Mouse (Mus musculus) 3T3-L1 (cell line): ENCODE data around the gene BC034090.
A peak's percentile ranks its signal among the peaks of the same experiment; 100 is the strongest.

Source experiments
- DNase-seq: peaks from one replicate; pipeline ENCODE4 v3.0.0-alpha.2; 2015; ENCODE audit warnings: low read depth, low spot score

The BC034090 gene

DNA sequence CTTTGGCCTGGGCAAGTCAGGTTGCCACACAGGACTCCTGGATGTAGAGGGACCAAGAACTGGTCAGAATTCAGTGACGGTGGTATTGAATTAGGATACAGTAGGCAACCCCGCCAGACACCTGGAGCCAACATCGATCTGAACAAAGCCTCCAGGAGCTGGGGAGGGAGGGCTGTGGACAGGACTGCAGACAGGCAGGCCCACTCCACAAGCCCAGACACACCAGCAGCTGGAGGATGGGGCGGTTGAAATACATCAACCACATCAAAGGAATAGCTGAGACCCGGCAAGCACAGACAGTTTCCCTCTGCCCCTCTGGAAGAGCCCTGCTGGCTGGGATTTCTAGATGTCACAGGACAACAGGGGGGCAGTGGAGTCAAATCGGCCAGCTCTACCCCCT, 27.4 kb downstream of the BC034090 start:
- DNase-seq, result no peak

DNA sequence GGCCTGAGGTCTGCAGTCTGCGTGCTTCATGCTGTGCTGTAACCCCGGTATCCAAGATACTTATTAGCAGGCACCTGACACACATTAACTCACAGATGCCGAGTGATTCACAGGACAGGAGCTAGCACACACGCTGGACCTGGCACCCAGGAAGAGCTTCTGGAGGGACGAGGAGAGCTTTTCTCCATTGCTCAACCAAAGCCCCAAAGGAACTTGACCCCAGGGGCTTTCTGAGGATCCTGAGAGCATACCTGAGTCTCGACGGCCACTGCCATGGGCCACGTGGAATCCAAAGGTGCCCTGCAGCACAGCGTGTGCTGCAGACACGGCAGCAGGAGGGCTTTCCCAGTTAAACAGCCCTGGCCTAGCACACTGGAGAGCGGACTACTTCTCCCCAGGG, 27.9 kb downstream of the BC034090 start:
- no peak for DNase-seq

DNA sequence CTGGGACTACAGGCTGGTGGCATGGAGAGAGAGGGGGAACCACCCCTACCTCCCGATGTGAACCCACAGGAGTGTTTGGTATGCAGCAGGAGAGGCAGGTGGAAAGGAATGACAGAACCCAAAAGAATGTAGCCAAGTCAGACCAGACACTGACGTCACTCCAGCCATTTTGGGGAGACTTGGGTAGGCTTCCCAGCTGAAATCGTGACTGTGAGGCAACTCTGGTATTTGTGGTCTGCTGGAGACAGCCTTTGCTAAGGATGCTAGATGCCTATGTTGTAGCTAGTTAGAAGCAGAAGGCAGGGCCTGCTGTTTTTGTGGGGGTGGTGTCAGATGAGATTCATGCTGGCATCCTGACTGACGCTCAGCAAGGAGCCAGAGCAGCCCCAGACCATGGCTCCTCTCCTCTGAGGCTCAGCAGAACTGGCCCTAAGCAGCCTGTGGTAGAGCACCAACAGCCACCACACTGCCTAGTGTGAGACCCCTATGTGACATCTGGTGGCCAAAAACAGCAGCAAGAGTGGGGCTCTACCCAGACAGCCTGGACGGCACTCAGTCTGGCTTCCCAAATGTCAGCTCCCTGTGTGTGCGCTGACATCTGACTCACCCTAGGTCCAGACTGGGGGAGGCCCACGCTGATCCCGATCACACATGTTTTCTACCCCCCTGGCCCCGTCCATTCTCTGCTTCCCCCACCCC, 29.0 kb downstream of the BC034090 start:
- peak; percentile 35 for DNase-seq

DNA sequence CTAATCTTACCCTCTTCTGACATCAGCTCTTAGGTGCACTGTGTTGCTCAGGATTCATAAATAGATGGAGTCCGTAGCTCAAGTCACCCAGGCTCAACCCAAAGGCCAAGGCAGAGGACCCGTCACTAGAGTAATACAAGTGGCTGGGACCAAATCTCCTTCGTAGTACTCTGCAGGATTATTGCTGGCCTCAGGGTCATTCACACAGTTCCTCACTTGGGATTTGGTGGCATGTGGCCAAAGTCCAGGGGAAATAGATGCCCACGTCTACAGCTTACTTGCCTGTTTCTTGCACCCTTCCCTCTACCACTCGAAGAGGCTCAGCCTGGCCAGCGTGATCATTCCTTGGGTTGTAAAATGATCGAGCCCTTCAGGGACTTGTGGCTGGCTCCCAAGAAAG, 30.3 kb downstream of the BC034090 start:
- DNase-seq, result no peak

DNA sequence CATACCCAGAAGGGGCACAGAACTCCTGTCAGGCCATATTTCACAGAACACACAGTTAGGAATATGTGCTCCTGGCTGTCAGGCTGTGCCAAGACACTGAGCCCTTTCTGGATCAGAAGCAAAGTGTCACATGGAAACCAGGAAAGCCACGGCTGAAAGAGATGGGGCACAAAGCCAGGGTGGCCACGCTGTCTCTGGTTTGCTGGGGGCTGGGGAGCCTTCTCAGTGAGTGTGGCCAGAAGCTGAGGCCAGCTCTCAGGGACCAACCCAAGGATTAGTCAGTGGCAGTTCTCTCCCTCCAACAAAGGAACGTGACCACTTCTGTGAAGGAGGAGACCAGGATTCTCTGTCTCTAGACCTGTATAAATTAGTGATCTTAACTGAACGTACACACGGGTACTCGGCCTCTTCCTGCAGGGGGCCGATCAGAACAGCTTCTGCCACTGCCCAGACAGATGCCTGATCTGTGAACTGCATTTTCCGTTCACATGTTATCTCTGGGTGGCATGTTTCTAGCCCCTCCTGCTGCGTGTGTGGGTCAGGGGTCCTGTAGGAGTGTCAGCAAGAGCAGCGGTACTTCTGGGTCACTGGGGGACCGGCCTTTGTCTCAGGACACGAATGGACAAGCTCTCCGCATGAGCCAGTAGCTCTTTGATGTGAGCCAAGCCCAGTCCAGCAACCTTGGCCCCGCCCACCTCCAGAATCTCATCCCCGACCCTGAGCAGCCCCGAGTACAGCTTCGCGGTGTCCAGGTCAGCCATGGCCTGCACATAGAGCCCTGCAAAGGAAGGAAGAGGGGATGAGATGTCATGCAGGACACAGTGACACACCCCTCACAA, 31.1 kb downstream of the BC034090 start:
- no peak for DNase-seq

DNA sequence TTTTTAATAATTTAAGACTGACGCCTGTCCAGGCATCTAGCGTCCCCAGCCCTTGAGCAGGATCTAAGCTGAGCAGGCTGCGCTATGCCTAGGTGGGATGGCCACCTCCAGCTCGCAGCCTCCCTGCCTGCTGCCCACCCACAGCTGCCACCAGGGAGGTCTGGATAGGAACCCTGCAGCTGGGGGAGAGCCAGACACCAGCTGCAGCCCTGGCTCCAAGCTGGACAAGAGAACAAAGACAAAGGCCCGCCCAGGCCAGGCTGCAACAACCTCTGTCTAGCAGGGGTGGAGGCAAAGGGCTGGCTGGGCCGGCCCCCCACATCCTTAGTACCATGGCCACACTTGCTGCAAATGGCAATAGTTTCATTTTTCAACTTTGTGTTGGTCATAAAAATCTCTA, 31.8 kb downstream of the BC034090 start:
- no peak for DNase-seq

DNA sequence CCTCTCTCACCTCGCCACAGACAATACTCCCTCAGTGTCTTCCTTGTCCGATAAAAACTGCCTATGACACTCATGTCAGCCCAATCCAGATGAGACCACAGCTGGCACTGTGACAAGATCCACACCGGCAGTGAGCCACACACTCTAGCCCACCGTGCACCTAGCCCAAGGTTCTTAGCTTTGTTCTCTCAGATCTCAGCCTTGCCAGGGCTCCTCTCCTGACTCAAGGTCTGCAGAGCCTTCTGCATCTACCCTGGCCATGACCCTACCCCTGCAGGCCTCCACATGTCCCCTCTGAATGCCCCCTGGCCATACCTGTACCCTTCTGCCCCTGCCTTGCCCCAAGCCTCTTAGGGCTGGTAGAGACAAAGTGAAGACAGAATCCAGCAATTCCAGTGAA, 32.2 kb downstream of the BC034090 start:
- no peak for DNase-seq

DNA sequence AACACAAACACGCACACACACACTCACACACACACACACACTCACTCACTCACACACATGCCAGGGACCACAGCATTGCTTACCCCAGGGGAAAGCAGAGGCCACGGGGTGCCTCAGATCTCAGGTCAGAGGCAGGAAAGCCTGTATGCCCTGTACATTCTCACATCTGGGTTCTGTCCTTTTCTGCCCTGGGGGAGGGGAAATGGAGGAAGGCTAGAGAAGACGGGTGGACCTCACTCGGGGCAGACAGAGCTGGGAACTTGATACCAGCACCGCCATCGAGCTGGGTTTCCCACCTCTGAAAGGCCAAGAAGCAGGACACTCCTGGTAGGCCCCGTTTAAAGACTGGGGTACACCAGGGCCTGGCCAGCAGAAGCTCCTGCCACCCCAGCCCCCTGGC, 33.2 kb downstream of the BC034090 start:
- no peak for DNase-seq

DNA sequence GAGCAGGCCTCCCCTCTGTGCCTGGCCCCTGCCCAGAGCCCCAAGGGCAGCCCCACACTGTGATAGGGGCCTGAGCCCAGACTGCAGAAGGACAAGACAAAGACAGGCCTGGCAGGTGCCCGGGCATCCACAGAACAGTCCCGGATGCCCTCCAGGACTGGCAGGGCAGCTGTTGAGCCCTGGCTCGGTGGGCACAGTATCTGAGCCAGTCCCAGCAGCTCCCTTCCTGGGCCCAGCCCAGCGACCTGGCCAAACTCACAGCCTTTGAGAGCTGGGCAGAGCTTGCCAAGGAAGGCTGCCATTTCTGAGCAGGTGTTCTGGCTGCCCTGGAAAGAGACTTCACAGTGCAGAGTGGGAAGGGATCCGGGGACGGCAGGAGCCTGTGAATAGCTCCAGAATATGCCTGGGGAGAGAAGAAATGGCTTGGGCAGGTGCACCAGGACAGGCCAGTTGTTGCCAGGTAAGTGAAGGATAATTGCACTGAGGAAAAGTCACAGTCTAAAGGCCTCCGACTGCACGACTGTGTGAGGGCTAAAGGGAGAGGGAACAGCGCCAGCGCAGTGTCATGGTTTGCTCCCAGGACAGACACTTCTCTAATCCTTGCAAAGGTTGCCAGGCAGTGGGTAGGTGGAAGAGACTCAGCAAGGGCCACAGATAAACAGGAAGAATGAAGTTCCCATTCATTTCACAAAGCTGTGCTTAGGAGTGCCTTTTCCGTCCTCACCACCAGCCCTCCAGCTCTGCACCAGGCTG, 34.1 kb downstream of the BC034090 start:
- DNase-seq, result no peak

DNA sequence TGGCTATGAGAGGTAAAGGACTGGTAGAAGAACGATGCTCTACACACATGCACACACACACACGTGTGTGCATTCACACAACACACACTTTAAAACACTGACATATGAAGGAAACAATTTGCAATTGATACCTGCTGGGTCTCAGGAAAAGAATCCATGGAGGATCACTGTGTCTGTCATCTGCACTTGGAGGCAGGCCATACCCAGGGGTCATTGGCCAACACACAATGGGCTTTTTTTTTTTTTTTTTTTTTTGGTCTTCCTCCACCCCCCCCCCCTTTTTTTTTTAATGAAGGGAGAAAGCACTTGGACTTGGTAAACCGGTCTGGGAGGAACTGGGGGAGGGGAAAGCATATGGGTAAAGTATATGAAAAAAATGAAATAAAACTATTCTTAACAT, 36.4 kb downstream of the BC034090 start:
- no peak for DNase-seq

DNA sequence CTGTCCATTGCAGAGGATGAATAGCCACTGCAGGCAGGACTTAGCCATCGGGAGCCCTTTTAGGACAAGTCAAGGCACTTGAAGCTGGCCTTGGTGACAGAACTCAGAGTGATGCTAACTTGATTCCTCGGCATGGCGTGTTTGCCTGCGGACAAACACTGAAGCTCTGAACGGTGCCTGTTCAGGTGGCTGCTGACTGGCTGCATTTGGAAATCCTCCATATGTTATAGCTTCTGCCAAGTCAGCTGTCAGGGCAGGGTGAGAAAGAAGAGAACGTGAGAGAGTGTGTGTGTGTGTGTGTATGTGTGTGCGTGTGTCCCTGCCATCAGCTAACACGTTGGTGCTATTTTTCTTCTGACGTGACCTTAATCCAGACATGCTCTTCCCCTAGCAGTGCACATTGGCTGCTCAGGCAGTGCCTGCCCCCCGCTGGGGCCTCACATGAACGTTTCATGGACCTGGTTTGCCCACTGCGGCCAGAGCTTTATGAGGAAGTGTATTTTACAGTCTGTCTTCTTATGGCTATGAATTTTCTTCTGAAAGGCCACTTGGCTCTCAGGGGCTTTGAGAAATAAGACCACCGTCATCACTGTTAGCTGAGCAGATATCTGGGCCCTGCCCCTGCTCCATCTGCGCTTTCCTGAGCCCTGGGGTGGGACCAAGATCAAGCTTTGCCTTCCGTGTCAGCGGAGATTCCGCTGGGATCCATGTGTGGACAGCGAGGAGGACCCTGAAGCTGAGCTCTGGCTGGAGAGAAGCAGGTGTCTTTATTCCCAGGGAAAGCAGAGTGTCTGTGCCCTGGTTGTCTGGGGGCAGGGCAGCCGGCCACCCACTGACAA, 38.2 kb downstream of the BC034090 start:
- no peak for DNase-seq

DNA sequence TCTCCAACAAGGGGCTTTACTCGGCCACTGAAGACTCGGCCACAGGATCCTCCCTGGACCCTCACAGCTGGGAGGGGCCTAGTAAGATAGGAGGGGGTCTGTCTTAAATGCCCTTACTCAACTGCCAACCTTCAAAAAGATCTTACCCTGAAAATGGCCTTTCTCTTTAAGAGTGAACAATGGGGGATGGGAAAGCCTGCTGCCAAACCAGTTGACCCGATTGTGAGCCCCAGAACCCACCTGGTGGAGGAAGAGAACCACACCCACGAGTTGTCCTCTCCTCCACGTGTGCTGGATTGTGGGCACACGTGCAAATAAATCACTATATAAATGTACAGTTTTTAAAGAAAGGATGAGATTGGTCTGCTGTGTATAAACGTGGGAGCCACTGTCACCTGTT, 38.9 kb downstream of the BC034090 start:
- no peak for DNase-seq

DNA sequence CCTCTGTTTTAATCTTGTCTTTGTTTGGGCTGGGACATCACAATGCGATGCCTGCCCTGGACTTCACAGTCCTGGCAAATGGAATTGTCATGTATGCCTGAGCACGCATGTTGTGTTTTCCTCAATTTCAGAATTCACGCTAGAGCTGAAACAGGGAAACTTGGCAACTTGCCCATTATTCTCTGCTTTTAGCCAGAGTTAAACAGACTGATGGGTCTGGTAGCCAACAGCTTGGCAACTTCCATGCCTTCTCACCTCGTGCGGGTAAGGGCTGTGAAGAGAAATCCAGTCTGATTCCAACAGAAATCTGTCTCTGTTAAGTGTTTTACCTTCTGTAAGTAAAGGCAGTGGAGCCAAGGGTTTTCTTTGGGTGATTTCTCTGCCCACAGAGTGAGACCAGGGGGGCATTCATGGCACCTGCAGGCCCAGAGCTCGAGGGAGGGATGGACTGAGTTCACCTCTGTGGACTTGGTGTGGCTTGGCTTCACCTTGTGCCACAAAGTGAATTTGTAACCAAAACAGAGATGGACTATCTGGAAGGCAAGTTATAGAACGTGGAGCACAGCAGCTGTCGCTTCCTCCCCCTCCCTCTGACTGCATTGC, 39.6 kb downstream of the BC034090 start:
- DNase-seq, result no peak

DNA sequence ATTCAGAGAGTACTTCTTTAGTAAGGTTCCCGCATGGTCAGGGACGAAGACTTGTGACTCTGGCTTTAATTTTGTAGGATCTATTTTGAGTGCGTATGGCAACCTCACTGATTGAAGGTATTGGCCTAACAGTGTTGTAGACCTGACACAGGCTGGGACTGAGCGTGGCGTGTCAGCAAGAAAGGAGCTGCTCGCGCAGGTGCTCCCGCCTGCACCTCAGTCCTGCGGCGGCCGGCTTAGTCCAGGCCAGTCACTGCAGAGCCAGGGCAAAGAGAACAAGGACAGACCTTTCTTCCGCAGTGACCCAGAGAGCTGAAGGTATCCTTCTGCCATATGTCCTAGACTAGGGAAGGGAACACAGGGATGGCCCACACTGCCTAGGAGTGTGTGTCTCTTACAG, 40.3 kb downstream of the BC034090 start:
- DNase-seq, result no peak

DNA sequence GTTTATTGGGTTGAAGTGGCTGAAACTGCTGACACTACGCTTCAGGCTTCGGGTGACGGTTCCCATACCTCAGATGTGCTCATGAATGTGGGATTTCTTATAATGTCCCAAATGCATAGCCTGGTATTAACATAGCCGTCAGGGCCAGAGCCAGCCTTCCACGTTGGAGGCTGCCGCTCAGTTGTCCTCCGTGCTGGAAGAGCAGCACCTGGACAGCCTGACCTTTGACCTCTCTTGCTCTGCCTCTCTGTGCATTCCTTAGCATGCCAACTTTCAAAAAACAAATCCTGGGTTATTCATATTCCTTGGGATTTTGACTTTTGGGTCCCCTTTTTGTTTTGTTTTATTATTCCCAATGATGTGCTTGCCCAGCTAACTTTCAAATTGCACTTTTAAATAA, 41.1 kb downstream of the BC034090 start:
- DNase-seq, result no peak

DNA sequence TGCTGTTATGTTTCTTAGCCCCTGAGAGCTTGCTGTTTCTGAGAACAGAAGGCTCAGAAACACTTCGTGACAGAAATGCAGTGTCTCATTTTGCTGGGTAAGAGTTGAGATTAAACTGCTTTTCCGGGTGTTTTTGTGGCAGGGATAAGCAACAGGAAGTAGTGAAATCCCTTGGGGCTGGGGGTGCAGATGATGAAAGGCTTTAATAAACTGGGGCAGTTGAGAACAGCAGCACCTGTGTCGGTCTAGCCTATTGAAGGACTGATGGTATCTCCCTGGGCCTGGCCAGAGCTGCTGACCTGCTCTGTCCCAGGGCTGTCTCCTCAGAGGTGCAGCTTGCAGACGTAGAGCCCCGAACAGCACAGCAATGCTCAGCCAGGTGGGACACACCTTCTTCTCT, 41.8 kb downstream of the BC034090 start:
- DNase-seq, result no peak

DNA sequence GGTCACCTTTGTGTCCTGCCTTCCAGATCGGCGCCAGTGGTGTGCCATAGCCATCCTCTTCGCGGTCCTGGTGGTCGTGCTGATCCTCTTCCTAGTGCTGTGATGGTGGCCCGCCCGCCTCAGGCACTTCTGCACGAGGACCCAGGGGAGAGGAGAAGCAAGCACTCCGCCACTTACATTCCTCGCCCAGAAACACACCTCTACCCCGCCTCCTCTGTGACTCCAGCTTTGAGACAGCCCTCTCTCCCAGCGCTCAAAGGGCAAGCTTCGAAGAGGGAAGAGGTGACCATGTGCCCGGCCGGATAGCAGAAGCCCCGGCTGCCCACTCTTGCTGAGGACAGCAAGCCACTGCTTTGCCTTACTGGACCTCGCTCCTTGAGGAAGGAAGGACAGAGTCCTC, 42.3 kb downstream of the BC034090 start:
- DNase-seq, result no peak

DNA sequence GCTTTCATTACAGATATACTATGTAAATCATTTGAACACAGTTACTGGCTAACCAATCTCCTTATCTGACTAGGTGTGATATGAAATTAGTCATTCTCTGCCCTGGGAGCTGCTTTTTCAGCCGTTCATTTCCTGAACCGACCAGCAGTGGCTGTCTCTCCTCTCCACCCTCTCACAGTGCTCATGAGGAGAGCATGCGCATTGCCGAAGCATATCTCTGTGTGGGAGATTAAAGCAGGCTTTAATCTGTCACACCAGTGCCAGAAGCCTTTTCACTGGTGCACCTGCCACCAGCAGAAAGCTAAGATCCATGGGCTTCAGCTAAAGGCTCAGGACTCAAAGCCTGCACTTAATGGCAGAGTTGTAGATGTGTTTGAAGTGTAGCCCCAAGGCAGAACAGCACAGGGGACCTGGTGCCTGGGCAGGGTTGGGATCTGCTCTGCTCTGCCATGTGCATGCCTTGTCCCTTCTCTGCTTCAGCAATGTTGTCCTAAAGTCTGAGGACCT, 42.8 kb downstream of the BC034090 start:
- no peak for DNase-seq

DNA sequence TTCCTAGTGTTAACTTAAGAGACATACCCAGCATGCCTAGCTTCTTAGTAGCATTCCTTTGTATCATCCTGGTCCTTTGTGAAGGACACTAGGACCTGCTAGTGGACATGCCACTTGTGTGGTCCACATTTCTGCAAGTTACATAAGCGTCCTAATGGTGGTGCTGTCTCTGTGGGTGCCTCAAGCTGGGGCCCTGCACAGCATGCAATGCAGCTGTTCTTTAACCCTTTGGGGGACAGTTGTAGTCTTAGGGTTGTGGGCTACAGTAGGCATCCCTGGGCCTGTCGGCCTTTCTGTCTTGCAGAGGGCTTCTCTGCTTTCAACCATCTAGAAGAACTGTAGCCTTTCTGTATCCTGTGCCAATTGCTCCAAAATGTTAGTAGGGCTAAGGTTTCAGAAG, 43.3 kb downstream of the BC034090 start:
- no peak for DNase-seq

DNA sequence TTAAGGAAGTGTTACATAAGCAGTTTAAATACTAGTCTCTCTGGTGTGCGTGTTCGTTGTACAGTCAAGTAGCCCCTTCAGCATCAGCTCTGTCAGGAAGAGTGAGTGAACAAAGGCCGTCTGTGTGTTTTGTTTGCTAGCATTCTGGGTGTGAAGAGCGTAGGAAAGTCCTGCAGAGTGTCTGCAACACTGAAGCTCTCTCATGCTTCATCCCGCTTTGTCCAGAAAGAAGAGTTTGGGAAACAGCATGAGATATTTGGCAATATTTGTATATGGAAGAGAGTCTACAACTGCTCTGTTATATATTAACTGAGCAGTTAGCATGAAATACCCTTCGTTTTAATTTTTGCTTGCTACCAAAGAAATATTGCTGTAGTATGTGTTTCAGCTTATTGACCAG, 44.7 kb downstream of the BC034090 start:
- no peak for DNase-seq

DNA sequence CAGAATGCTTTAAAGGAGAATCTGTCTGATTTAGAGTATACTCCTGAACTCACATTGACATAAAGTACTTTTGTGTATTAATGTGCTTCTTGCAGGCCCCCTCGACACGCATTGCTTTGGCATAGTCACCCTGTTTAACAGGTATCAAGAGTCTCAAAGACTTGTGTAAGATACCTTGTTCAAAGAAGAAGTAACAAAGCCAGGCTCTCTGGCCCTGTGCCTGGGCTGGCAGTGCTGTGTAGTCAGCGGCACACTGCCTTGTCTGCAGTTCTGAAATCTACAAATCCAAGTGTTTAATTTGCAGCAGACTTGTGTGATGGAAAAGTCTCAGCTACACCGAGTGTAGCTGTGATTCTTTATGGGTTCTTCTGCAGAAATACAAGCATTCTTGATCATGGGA, 47.6 kb downstream of the BC034090 start:
- DNase-seq, result no peak
